Comparison of ENCODE assay signal across 14 mouse cellular contexts in the genomic region with DNA sequence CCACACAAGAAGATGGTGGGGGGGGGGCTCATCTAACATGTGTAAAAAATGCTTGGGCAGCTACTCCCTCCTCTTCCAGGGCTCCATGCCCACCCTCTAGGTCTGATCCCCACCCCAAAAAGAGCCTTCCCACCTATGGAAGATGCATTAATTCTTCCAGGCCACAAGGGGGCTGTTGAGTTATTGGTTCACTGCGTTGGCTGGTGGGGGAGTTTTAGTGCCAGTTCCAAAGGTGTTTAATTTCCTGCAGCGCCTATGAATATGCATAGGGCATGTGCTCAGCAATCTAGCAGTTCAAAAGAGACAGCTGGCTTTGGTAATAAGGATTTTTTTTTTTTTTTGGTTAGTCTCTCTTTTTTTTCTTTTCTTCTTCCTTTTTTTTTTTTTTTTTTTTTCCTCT.
A peak's percentile ranks its signal among the peaks of the same experiment; 100 is the strongest.
DNase-seq lines count a peak whose midpoint lies in the region; TF ChIP-seq lines count a peak whose summit lies in the region.
"Had no signal": no experiment of that assay in that cellular context is flagged by ENCODE, and none has a peak within 500 bp of the region (broad histone marks: within the 10 kb centered on the region; RNA-seq: fewer than 3 reads in every experiment).

No protein-coding gene starts in this region.

- peak; percentile 13; the same call in 1 of the 2 replicates for TF ChIP-seq CTCF in left cerebral cortex, adult 2 months (IDR thresholded peaks at IDR 0.05)

- no peak for DNase-seq in left cerebral cortex, adult 2 months (ENCODE audit: extremely low spot score in 1 of 2, low spot score in 2 of 2)
- no peak for DNase-seq in left cerebral cortex, postnatal 4 days
- DNase-seq in thymus, postnatal 14 days, result peak; percentile 29
- DNase-seq in thymus, adult 18-20 months, result no peak
- DNase-seq in ZHBTc4 (ENCODE audit: low read depth, low spot score), result peak; percentile 30
- no peak for DNase-seq in frontal cortex, postnatal 25 days (ENCODE audit: low spot score in 2 of 2)
- DNase-seq in gastrocnemius, postnatal 10 days, result no peak
- DNase-seq: cerebellum, postnatal 14 days; gastrocnemius, postnatal 36 days; kidney, postnatal 25 days; lung, postnatal 10 days; right cerebral cortex, postnatal 14 days had no signal

- intact Hi-C loops in left cerebral cortex, adult 2 months (cut with DNase I), result no loop called here
- intact Hi-C loops in left cerebral cortex, postnatal 4 days (cut with DNase I), result no loop called here

- H3K27ac ChIP-seq in left cerebral cortex, adult 2 months, result no peak overlapping the region
- H3K27ac ChIP-seq: heart, embryonic 15.5 days; limb, embryonic 13.5 days had no signal

- no peak overlapping the region for H3K4me3 ChIP-seq in left cerebral cortex, adult 2 months
- H3K4me3 ChIP-seq: heart, embryonic 15.5 days; limb, embryonic 13.5 days had no signal

Comparison
In these comparisons a context has a peak if more than half of its experiments do, and no peak if none do; other contexts are left out.
1. DNase-seq: peak in thymus, postnatal 14 days (single experiment) and ZHBTc4 (single experiment); none in left cerebral cortex, adult 2 months (0 of 2), left cerebral cortex, postnatal 4 days (single experiment), thymus, adult 18-20 months (0 of 2), frontal cortex, postnatal 25 days (0 of 2) and gastrocnemius, postnatal 10 days (single experiment).